Mouse (Mus musculus): ENCODE data around the gene Plaur.
"Not testable (repeated sequence)": the region's sequence is repeated elsewhere in the genome, so short reads cannot be mapped to it uniquely, and the experiment has no call there.

The Plaur gene

DNA sequence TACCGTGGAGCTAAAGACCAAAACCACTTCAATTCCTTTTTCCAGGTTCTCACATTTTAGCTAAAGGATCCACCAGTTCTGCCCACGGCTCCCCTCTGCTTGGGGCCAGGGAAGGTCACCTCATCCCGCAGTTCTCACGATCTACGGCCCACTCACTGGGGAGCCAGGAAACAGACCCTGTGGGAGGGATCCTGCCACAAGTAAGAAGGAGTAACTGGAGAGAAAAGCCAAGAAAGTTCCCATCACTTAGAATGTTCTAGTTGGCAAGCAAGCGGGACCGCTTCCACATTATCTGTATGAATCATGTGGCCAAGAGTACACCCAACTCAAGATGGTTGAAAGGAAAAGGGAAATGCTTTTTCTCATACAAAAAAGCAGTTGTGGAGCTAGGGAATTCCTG lies 14.6 kb downstream of the Plaur start:
- intact Hi-C loops (cut with DNase I): loop anchor here (5.0 kb wide), 1 partner anchor 35 kb away; no protein-coding TSS in a partner anchor

DNA sequence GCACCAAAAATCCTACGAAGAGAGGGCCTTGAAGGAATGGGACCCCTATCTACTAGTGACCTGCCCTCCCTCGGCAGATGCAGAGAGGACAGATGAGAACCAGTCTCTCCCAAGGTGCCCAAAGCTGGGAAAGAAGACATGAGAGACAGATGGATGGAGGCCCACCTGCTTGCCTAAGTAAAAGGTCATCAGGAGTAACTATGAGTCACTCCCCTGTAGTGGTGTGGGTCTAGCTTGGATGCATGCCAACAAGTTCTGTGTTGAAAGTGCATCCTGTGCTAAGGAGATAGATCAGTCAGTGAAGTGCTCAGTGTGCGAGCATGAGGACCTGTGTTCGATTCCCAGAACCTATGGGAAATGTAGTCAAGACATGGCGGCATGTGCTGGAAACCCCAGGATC lies 16.6 kb downstream of the Plaur start:
- intact Hi-C loops (cut with DNase I): loop anchor here (5.0 kb wide), 1 partner anchor 37 kb away; no protein-coding TSS in a partner anchor

DNA sequence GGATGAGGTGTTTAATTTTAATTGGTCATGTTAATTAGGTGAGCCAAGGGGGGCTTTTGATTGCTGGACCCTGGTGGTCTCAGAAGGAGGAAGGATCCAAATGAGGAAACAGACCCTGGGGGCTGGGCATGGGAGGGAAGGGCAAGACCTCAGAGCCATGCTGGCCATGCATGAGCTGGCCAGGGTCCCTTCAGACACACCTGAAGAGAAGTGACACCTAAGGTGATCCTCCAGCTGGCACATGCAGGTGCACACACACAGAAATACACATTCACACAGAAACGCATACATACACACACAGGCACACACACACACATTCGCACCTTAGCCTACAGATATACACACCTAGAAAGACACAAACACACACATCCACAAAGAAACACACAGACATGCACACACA lies 17.4 kb downstream of the Plaur start:
- intact Hi-C loops (cut with DNase I): loop anchor here (5.0 kb wide), 1 partner anchor 37 kb away; no protein-coding TSS in a partner anchor

DNA sequence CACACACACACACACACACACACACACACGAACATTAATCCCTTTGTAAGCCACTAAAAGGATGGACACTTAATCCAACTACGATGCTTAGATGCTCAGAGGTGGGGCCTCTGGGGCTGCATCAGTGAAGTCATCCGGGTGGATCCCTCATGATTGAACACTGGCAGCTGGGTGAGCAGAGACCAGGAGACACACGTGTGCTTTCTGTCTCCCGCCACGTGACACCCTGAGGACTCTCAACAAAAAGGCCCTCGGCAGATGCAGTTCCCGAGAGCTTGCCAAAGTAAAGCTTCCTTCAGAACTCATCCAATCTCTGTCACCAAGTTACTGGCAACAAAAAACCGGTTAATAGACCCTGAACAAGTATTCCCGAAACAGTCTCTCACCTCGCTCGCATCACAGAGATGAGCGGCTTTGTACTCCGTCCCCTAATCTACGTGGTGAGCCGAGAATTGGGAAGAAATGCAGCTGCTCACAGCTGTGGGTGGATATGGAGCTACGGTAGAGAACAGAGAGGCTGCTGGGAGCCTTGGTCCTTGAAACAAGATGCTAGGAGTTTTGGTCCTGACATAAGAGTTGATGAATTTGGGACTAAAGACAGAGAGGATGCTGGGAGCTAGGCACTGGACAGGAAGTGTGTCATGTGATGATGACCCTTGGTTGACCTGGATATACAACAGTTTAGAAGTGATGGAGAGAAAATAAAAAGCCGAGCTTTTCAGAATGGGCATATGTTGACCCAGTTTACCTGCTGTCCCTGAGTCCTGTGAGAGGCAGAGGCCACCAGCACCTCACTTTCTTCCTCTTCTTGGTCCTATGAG lies 18.0 kb downstream of the Plaur start:
- intact Hi-C loops (cut with DNase I): no loop called here

DNA sequence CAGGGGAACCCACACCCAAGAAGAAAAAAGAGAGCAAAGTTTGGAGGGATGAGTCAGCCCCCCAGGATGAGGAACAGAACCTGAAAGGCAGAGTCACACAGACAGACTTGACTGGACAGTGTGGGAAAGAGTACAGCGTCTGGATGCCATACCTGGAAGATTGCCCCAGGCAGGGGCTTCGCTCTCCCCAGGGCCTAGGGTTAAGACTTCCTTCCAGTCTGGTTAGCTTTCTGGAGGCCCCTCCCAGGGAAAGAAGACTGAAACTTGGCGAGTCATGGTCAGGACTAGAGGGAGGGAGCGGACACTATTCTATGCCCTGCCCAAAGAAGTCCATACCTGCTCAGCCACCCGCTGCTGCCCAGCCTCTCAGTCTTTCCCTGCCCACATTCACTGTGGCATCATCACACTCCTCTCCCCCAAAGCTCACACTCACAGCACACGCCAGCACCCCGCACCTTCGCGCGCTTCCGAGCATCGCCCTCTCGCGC lies 18.7 kb downstream of the Plaur start:
- intact Hi-C loops (cut with DNase I): no loop called here

DNA sequence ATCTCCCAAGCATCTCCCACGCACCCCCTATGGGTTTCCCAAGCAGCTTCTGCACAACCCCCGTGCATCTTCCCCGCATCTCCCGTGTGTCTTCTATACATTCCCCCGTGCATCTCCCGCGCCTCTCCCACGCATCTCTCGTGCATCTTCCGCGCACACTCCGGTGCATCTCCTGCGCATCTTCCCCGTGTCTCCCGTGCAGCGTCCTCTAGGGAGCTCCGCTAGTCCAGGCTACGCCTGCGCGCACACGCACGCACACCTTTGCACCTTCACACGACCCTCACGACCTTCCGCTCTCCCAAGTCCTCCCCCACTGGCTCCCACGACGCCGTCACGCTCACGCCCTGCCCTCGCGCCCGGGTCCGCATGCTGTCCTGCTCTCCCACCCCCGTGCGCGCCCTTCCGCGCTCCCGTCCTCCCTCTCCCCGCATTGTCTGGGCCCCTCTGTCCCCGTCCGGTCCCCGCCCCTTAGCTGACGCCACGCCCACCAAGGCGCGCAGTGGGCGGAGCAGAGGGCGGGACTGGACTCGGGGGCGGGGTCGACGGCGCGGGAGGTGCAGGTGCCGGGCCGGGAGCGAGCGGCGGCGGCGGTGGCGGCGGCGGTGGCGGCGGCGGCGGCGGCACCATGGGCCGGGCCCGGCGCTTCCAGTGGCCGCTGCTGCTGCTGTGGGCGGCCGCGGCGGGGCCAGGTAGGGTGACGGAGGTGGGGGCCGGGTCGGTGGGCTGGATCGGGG lies 19.4 kb downstream of the Plaur start, which contains the start of gene Cadm4:
Gene Cadm4, plus strand, starts transcription at position 550 of the 734 bp plus-strand sequence.
- intact Hi-C loops (cut with DNase I): no loop called here

DNA sequence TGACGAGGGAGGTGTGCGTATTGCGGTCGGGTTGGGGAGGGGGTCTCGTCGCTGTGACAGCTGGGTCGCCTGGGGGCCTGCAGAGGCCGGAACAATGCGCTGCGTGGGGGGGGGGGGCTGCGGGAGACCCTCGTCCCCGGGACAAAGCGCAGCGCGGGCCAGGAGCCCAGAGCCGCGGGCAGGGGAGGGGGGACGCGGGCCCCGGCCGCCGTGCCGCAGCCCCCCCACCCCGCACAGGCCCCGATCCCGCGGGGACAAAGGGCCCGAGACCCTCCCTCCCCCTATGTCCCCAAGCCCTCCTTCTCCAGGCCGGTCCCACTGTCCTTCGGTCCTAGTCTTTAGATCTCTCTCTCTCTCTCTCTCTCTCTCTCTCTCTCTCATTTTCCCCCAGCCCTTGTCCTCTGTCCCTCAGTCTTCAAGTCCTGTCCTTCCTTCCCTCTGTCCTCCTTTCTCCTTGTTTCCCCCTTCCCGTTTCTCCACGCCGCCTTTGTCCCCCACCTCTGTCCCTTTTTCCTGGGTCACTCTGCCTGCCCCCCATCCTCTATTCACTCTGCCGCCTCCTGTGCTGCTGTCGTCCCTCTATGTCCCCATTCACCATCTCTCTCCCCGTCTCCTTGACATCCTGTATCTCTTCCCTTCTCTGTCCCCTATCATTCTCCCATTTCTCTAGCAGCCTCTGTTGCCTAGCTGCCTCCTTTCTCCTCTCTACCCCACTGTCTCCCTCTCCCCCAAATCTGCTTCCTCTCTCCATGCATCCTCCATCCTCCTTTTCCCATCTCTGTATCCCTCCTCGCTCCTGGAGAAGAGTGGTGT lies 20.1 kb downstream of the Plaur start:
- intact Hi-C loops (cut with DNase I): no loop called here

DNA sequence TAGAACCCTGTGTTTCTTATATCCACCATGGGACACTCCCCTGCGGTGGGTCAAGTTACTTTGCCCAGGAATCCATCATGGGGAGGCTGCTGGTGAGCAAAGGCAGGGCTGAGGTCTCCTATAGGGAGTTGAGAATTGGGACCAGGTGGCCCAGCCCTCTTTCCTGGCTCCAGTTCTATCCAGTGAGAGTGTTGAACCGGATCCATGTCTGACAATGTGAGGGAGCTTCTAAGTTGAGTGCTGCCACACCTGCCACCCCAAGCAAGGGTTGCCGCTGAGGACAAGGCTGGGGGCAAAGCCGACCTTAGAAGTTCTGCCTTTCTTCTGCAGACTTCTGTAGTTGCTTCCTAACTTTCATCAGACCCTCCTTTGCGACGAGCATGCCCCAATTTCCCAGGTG lies 21.0 kb downstream of the Plaur start:
- intact Hi-C loops (cut with DNase I): not testable (repeated sequence)

DNA sequence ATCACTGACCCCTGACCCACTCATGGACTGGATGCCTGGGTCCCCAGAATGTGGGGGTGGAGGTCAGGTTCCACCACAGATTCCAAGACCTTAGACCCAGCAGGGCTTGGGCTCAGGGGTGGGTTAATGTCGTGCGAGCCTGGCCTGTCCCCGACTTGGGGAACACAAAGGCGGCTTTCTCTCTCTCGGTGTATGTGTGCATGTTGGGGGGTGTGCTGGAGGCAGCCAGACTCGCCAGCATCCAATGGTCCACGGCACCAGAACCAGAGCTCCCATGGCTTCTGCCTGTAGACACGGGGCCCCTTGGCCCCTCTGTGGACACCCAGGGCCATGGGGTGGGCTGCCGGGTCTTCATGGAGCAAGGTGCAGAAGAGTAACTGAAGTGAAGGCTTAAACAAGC lies 23.2 kb downstream of the Plaur start:
- intact Hi-C loops (cut with DNase I): no loop called here

DNA sequence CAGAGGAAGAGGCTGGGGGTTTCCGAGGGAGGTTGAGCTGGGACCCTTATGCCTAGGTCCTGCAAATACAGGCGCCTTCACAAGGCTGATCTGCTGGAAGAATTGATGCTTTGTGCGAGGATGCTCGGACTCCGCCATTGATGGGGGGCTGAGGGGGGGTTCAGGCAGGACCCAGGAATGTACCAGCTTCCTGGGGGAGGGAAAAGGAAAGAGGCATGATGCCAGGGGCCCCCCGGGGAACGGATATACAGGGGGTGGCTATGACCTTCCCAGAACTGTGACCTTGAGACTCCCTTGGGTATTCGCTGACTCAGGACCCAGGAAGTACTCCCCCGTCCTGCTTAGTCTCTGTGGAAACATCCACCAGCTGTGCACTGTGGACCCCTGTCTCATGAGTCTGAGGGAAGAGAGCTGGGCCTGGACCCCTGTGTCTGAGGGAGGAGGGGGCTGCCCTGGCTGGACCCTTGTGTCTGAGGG lies 24.4 kb downstream of the Plaur start:
- intact Hi-C loops (cut with DNase I): no loop called here

DNA sequence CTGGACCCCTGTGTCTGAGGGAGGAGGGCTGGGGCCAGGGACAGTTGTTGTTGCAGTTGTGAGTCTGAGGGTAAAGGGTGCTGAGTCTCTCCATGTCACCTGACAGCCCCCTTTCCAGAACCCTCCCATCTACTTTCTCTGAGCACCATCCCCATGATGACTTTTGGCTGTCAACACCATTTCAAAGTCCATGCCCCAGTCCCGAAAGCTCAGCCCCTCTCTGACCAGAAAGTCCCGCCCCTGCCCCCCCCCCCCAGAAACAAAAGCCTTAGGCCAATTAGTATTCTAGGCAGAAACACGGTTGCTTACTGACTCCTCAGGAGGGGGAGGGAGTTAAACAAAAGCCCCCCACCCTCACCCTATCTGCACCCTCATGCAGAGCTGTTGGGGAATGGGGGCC lies 25.1 kb downstream of the Plaur start:
- intact Hi-C loops (cut with DNase I): no loop called here

DNA sequence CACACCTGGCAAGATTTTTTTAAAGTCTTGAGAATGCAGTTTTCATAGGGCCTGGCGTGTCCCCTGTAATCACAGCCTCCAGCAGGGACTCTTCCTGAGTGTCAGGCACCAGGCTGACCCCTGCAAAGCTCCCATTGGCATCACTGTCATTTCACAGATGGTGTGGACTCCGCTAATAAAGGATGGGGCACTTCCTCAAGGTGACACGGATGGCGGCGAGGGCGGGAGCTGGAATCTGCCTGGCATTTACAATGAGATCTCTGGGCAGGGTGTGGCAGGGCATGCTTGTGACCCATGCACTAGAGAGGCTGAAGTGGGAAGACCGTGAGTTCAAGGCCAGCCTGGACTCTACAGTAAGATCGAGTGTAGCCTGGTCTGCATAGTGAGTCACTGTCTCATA lies 26.0 kb downstream of the Plaur start:
- intact Hi-C loops (cut with DNase I): no loop called here

DNA sequence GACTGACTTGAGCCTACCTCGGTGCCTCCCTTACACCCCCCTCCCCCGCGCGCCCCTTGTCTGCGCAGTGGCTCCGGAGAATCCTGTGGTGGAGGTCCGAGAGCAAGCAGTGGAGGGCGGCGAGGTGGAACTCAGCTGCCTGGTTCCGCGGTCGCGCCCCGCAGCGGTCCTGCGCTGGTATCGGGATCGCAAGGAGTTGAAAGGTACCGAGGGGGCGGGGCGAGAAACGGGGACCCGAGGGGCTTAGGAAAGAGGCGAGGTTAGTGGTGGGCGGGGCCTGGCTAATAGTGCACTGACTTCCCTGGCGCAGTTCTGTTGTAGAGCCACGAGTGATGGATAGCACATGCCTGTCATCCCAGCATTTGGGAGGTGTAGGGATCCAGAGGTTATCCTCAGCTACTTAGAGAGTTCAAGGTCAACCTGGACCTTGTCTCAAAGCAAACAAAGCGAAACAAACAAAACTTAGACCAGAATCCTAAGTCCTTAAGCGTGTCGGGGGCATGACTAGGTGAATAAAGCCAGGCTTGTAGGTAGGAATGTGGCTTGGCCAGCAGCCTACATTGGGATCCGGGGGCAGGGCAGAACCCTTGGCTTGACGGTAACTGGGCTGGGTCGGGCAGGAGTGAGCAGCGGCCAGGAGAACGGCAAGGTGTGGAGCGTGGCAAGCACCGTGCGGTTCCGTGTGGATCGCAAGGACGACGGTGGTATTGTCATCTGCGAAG lies 37.7 kb downstream of the Plaur start:
- intact Hi-C loops (cut with DNase I): no loop called here

DNA sequence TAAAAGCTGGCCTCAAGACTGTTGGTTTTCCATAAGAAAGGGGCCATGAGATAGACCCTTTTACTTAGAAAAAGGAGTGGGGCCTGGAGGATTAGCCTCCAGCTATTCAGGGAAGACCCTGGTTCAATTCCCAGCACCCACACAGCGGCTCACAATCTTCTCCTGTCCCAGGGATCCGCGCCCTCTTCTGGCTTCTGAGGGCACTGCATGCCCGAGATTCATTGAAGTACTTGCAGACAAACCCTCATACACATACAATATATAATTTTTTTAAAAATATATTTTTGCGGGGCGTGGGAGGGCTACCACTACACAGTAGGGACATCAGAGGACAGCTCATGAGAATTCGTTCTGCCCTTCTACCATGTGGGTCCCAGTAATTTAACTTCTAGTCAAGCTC lies 38.6 kb downstream of the Plaur start:
- intact Hi-C loops (cut with DNase I): no loop called here

DNA sequence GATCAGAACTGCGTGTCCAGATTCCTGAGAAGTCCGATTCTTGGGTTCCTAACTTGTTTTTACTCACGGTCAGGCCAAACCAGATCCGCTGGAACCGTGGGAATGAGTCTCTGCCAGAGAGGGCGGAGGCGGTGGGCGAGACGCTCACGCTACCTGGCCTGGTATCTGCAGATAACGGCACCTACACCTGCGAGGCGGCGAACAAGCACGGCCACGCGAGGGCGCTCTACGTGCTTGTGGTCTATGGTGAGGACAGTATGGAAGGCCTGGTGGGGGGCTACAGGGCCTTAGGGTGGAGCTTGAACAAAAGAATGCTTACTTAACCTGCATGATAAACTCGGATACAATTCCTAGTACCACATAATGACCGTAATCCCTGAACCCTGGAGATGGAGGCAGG lies 39.2 kb downstream of the Plaur start:
- intact Hi-C loops (cut with DNase I): no loop called here

DNA sequence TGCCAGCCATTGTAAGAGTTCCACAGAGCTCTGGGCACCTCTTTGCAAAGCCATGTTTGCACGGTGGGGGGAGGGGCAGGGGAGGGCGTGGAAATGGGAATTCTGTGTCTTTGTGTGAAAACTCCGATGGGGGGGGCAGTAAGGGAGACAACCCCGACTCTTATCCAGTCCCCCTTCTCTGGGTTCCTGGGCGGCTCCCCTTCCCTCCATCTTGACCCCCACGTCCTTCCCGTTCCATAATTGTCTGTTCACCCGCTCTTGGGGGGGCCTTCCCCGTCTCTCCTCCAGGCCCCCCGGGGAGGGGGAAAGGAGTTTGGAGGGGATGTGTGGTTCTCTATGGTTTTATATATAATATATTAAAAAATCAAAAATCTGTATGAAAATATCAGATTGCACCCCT lies 41.7 kb downstream of the Plaur start:
- intact Hi-C loops (cut with DNase I): no loop called here

DNA sequence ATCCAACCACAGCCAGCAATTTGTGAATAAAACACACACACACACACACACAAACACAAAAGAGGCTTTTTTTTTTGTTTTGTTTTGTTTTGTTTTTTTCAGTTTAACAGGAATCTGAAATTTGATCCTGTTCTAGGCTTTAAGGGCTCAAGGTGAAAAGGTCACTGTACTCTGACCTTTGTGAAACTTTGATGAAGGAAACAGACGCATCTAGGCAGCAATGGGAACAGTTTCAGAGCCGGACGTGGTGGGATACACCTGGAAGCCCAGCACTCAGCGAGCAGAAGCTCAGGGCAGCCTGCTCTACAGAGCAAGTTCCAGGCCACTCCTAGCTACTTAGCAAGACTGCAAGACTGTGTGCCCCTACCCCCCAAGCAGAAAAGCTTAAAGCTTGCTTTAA lies 42.6 kb downstream of the Plaur start:
- intact Hi-C loops (cut with DNase I): no loop called here

DNA sequence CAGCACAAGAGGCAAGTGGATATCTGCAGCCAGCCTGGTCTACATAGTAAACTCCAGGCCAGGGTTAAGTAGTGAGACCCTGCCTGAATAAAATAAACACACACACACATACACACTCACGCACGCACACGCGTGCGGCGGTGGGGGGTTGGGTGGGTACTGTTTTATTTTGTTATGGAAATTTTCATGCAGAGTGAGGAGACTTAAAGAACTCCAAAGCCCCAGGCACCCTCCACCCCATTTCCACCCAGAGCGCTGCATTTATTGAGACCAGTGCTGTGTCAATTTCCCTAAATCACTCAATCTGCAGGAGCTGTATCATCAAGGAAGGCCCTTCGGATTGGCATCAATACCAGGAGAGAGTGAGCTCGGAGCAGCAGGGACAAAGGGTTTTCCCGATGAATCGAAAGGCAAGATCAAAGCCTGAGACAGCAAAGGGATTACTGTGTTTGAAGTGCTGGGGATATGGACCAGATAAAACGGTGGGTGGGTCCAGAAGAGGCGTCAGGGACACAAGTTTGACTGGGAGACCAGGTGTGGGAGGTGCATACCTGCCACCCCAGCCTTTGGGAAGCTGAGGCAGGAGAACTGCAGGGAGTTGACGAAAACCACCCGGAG lies 43.3 kb downstream of the Plaur start:
- intact Hi-C loops (cut with DNase I): loop anchor here (2.0 kb wide), 1 partner anchor 23 kb away; no protein-coding TSS in a partner anchor

DNA sequence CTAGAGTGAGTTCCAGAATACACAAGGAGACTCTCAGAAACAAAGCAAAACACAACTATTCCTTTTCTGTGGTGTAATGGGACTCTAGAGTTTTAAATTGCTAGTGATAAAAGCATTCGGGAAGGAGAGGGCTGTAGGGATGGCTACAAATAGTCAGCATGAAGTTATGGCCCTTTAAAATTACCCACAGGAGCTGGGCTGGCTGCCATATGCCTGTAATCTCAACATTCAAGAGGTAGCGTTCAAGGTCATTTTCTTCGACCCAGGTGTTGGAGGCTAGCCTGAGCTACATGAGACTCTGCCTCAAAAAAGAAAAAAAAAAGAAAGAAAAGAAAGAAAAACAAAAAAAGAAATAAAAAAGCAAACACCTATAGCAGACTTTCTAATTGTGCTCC lies 43.8 kb downstream of the Plaur start:
- intact Hi-C loops (cut with DNase I): loop anchor here (2.0 kb wide), 1 partner anchor 23 kb away; no protein-coding TSS in a partner anchor

DNA sequence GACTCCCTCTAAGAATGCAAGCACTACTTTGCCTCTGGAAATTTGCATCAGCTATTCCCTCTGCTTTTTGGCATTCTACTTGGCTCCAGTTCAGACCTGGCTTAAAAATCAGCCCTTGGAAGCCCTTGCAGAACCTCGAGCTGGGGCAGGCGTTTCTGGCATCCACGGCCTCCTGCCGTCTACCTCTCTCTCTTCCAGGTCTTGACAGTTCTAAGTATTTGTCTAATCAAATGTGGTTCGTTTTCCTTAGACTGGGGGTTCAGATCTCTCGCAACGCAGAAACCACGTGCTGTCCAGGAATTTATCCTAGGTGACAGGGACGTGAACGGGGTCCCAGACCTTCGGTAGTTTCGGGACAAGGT lies 44.2 kb downstream of the Plaur start:
- intact Hi-C loops (cut with DNase I): loop anchor here (2.0 kb wide), 1 partner anchor 22 kb away; no protein-coding TSS in a partner anchor
